Mouse (Mus musculus): ENCODE measurements around the gene Gm21973.

DNA sequence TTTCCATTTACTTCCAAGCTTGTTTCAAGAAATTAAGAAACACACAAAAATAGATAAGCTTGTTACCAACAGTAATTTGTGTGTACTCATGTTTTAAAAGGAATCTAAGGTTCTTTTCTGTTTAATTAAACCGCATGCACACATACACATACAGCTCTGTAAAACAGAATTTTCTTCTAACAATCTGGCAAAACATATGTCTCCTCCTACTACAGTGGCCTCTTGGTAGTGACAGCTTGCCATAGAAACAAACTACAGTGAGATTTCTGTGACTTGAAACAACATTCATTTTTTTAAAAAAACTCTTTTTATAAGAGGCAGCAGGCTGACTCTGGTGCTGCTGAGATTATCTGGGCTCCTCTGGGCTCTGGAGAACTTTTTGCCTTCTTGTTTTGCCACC lies 18.7 kb upstream of the Gm21973 start:
- TF ChIP-seq CTCF (IDR thresholded peaks at IDR 0.05; ENCODE audit: extremely low read depth, insufficient read depth, insufficient read length, insufficient replicate concordance) (no peak), POLR2A (IDR thresholded peaks at IDR 0.05; ENCODE audit: low read depth, low read length) (no peak)

Measured in spleen, adult 2 months (tissue).